Mouse (Mus musculus) neural tube, embryonic 11.5 days (tissue): Measurements from ENCODE around the gene Gnptg. TPM values are rescaled to one million over a fixed set of nuclear protein-coding genes. Genes with fewer than 3 reads are reported as not detected.
A peak's percentile ranks its signal among the peaks of the same experiment; 100 is the strongest.
"Not testable (repeated sequence)": the region's sequence is repeated elsewhere in the genome, so short reads cannot be mapped to it uniquely, and the experiment has no call there.

Experiments
- ATAC-seq: fragments of 200-750 bp; cut with Nextera tagmentation; 2 replicates; pipeline ENCODE4 v1.8.0; 2017; ENCODE audit warnings: moderate number of reproducible peaks, mild to moderate bottlenecking, moderate TSS enrichment, moderate library complexity; ENCODE audit not compliant: insufficient read depth, low FRiP score, low TSS enrichment
- DNase-seq: peaks from one replicate; pipeline ENCODE4 v3.0.0-alpha.2; 2015; ENCODE audit warnings: low spot score
- H3K27ac ChIP-seq: fragments of 300-500 bp; sonication (generic); 2 replicates; pipeline ENCODE4 v1.5.1; 2014; ENCODE audit warnings: low read depth, mild to moderate bottlenecking, low read length
- H3K27me3 ChIP-seq: fragments of 300-500 bp; sonication (generic); 2 replicates; pipeline ENCODE4 v1.6.1; 2014; ENCODE audit warnings: mild to moderate bottlenecking, low read length, mixed read lengths; ENCODE audit not compliant: control insufficient read depth, insufficient read depth
- H3K36me3 ChIP-seq: fragments of 300-500 bp; sonication (generic); 2 replicates; pipeline ENCODE4 v1.6.1; 2014; ENCODE audit warnings: mild to moderate bottlenecking, low read length, moderate library complexity, mixed read lengths; ENCODE audit not compliant: control insufficient read depth, insufficient read depth
- H3K4me1 ChIP-seq: fragments of 300-500 bp; sonication (generic); 2 replicates; pipeline ENCODE4 v1.6.1; 2014; ENCODE audit warnings: low read length, mixed read lengths; ENCODE audit not compliant: control insufficient read depth, insufficient read depth
- H3K4me2 ChIP-seq: fragments of 300-500 bp; sonication (generic); 2 replicates; pipeline ENCODE4 v1.6.1; 2014; ENCODE audit warnings: low read depth, mild to moderate bottlenecking, moderate library complexity
- H3K4me3 ChIP-seq: fragments of 300-500 bp; sonication (generic); 2 replicates; pipeline ENCODE4 v1.5.1; 2014; ENCODE audit warnings: low read depth, low read length
- H3K9ac ChIP-seq: fragments of 300-500 bp; sonication (generic); 2 replicates; pipeline ENCODE4 v1.6.1; 2014; ENCODE audit warnings: mild to moderate bottlenecking, low read length
- H3K9me3 ChIP-seq: fragments of 300-500 bp; sonication (generic); 2 replicates; pipeline ENCODE4 v1.6.1; 2016; ENCODE audit warnings: low read length; ENCODE audit not compliant: control insufficient read depth
- WGBS: fragments of 180-500 bp; shearing (Covaris S2); extraction: QIAGEN DNeasy Blood & Tissue Kit; methylation state at CpG from one replicate; pipeline ENCODE4 v1.1.7; 2014; 5-methylcytosine and 5-hydroxymethylcytosine counted together
- polyA plus RNA-seq: library from polyadenylated mRNA; unstranded; fragments of >200 nt; fragmentation: Nextera tagmentation; extraction: Ambion mirVana; gene quantifications from 2 replicates; pipeline ENCODE4 v1.2.1, GENCODE M21; 2014

Gene Gnptg
- polyA plus RNA-seq, 1 experiment from 2014 or later, result 58.7 TPM

- not testable (repeated sequence) for H3K27me3 ChIP-seq, H3K36me3 ChIP-seq, H3K9ac ChIP-seq, DNase-seq, H3K4me3 ChIP-seq, H3K9me3 ChIP-seq, H3K27ac ChIP-seq, H3K4me1 ChIP-seq, H3K4me2 ChIP-seq, ATAC-seq
- whole genome bisulfite sequencing, result 83% methylated on average over 13 of the region's 17 CpGs
Observed at GRCm38 (mm10) chr17:25230014-25230655, 9.8 kb downstream of the Gnptg start.

- Histone ChIP-seq H3K36me3 (no peaks in the 10 kb centered on the region; the same call in 1 of the 2 replicates), H3K4me1 (no peaks in the 10 kb centered on the region), H3K27me3 (no peaks in the 10 kb centered on the region), H3K9me3 (no peaks in the 10 kb centered on the region), H3K9ac (no peak overlapping the region), H3K4me2 (no peak overlapping the region), H3K27ac (no peak overlapping the region), H3K4me3 (no peak overlapping the region)
- ATAC-seq (no peak), DNase-seq (no peak)
- WGBS, result 87% methylated on average over 5 of the region's 5 CpGs
Observed at GRCm38 (mm10) chr17:25227991-25228390, 11.9 kb downstream of the Gnptg start.

GRCm38 (mm10) chr17:25225659-25226058 lies 14.3 kb downstream of the Gnptg start:
- no peak for DNase-seq
- H3K27ac ChIP-seq, result no peak overlapping the region
- no peaks in the 10 kb centered on the region for H3K27me3 ChIP-seq
- H3K9me3 ChIP-seq, result no peaks in the 10 kb centered on the region
- peaks cover 5% of the 10 kb centered on the region for H3K4me1 ChIP-seq
- H3K4me3 ChIP-seq, result no peak overlapping the region
- H3K36me3 ChIP-seq, result no peaks in the 10 kb centered on the region; the same call in 1 of the 2 replicates
- H3K9ac ChIP-seq, result no peak overlapping the region
- 83% methylated on average over 4 of the region's 4 CpGs for WGBS
- H3K4me2 ChIP-seq, result no peak overlapping the region
- no peak for ATAC-seq

- Histone ChIP-seq H3K36me3 (no peaks in the 10 kb centered on the region), H3K27me3 (no peaks in the 10 kb centered on the region), H3K27ac (no peak overlapping the region), H3K9ac (no peak overlapping the region), H3K4me1 (peaks cover 5% of the 10 kb centered on the region), H3K9me3 (no peaks in the 10 kb centered on the region), H3K4me3 (no peak overlapping the region), H3K4me2 (no peak overlapping the region)
- 88% methylated on average over 7 of the region's 7 CpGs for WGBS
- no peak for DNase-seq
- ATAC-seq, result no peak
Observed at GRCm38 (mm10) chr17:25224586-25225222, 15.2 kb downstream of the Gnptg start.

- no peak overlapping the region for H3K4me2 ChIP-seq
- WGBS, result 59% methylated on average over 6 of the region's 6 CpGs
- H3K4me3 ChIP-seq, result no peak overlapping the region
Observed at GRCm38 (mm10) chr17:25222951-25223601, 16.8 kb downstream of the Gnptg start.

GRCm38 (mm10) chr17:25222504-25222940 lies 17.4 kb downstream of the Gnptg start:
- H3K4me1 ChIP-seq, H3K27me3 ChIP-seq, H3K4me3 ChIP-seq, H3K9ac ChIP-seq, H3K27ac ChIP-seq, DNase-seq, H3K9me3 ChIP-seq, H3K36me3 ChIP-seq: not testable (repeated sequence)
- WGBS, result 15% methylated on average over 15 of the region's 28 CpGs
- ATAC-seq, result peak; percentile 58
- 0 out of 2 replicates have a peak overlapping the region, but pooled peaks have one; percentile 62 for H3K4me2 ChIP-seq

More at GRCm38 (mm10) chr17:25222951-25223601, 16.8 kb downstream of the Gnptg start:
- peaks cover 5% of the 10 kb centered on the region for H3K4me1 ChIP-seq
- no peak overlapping the region for H3K9ac ChIP-seq
- ATAC-seq (no peak), DNase-seq (no peak)
- H3K27me3 ChIP-seq, result no peaks in the 10 kb centered on the region
- H3K36me3 ChIP-seq, result no peaks in the 10 kb centered on the region
- no peak overlapping the region for H3K27ac ChIP-seq
- no peaks in the 10 kb centered on the region for H3K9me3 ChIP-seq

GRCm38 (mm10) chr17:25221821-25222503 lies 18.0 kb downstream of the Gnptg start:
- H3K4me1 ChIP-seq, result peaks cover 5% of the 10 kb centered on the region
- ATAC-seq (peak; percentile 48), DNase-seq (peak; percentile 45)
- no peaks in the 10 kb centered on the region for H3K27me3 ChIP-seq
- H3K27ac ChIP-seq, result no peak overlapping the region
- WGBS, result under 1% methylated on average over 17 of the region's 30 CpGs
- H3K4me2 ChIP-seq, result peak overlapping the region; percentile 62
- H3K9ac ChIP-seq, result no peak overlapping the region
- peak overlapping the region; percentile 30 for H3K4me3 ChIP-seq
- H3K9me3 ChIP-seq, result no peaks in the 10 kb centered on the region
- no peaks in the 10 kb centered on the region for H3K36me3 ChIP-seq

- Histone ChIP-seq H3K27ac (no peak overlapping the region), H3K36me3 (peaks cover 2% of the 10 kb centered on the region; the same call in 1 of the 2 replicates), H3K4me3 (no peak overlapping the region), H3K9ac (no peak overlapping the region), H3K4me2 (no peak overlapping the region), H3K27me3 (no peaks in the 10 kb centered on the region), H3K9me3 (no peaks in the 10 kb centered on the region), H3K4me1 (peaks cover 5% of the 10 kb centered on the region)
- DNase-seq (no peak), ATAC-seq (no peak)
- 88% methylated on average over 1 of the region's 1 CpGs for WGBS
Observed at GRCm38 (mm10) chr17:25220746-25221145, 19.2 kb downstream of the Gnptg start.
